Mouse (Mus musculus): ENCODE measurements at regions not wholly inside any gene's neighbourhood (a gene's known extent, or its start where the extent isn't known, plus 50 kb on each side); places are given as distances from the start of the nearest gene placed in this dataset.

- no peak overlapping the region for H3K9ac ChIP-seq (replicated peaks; ENCODE audit: low read length)
- 88% methylated on average over 1 of the region's 1 CpGs for WGBS
- no peak overlapping the region for H3K4me2 ChIP-seq (ENCODE audit: low read length)
- no peak overlapping the region for H3K27ac ChIP-seq (replicated peaks; ENCODE audit: low read depth, low read length)
- H3K9me3 ChIP-seq (ENCODE audit: control insufficient read depth, low read length) = no peaks in the 10 kb centered on the region
- no peak for DNase-seq
- H3K4me1 ChIP-seq (ENCODE audit: control insufficient read depth, insufficient read depth, low read length) = no peaks in the 10 kb centered on the region
- ATAC-seq (ENCODE audit: low FRiP score, low TSS enrichment) = no peak
- H3K27me3 ChIP-seq (ENCODE audit: control insufficient read depth, insufficient read depth, low read length) = no peaks in the 10 kb centered on the region
- H3K36me3 ChIP-seq (ENCODE audit: control insufficient read depth, insufficient read depth, low read length) = no peaks in the 10 kb centered on the region
- no peak overlapping the region for H3K4me3 ChIP-seq (replicated peaks; ENCODE audit: low read depth, low read length)
Measured at GRCm38 (mm10) chr3:22979896-22980890, 903.7 kb downstream of the Tbl1xr1 start.

GRCm38 (mm10) chr3:22982430-22982829 lies 906.0 kb downstream of the Tbl1xr1 start:
- Histone ChIP-seq H3K4me1 (ENCODE audit: control insufficient read depth, insufficient read depth, low read length) (no peaks in the 10 kb centered on the region), H3K9me3 (ENCODE audit: control insufficient read depth, low read length) (no peaks in the 10 kb centered on the region)
- ATAC-seq (ENCODE audit: low FRiP score, low TSS enrichment) = no peak

GRCm38 (mm10) chr3:22990136-22990820 lies 913.8 kb downstream of the Tbl1xr1 start:
- Histone ChIP-seq H3K4me2 (ENCODE audit: low read length) (no peak overlapping the region), H3K27me3 (ENCODE audit: control insufficient read depth, insufficient read depth, low read length) (no peaks in the 10 kb centered on the region), H3K9ac (replicated peaks; ENCODE audit: low read length) (no peak overlapping the region), H3K27ac (replicated peaks; ENCODE audit: low read depth, low read length) (no peak overlapping the region), H3K4me3 (replicated peaks; ENCODE audit: low read depth, low read length) (no peak overlapping the region), H3K4me1 (ENCODE audit: control insufficient read depth, insufficient read depth, low read length) (no peaks in the 10 kb centered on the region), H3K9me3 (ENCODE audit: control insufficient read depth, low read length) (no peaks in the 10 kb centered on the region), H3K36me3 (ENCODE audit: control insufficient read depth, insufficient read depth, low read length) (no peaks in the 10 kb centered on the region)
- DNase-seq = no peak
- 74% methylated on average over 3 of the region's 3 CpGs for WGBS
- ATAC-seq (ENCODE audit: low FRiP score, low TSS enrichment) = no peak

More at GRCm38 (mm10) chr3:22982430-22982829, 906.0 kb downstream of the Tbl1xr1 start:
- Histone ChIP-seq H3K36me3 (ENCODE audit: control insufficient read depth, insufficient read depth, low read length) (no peaks in the 10 kb centered on the region), H3K4me2 (ENCODE audit: low read length) (no peak overlapping the region), H3K27me3 (ENCODE audit: control insufficient read depth, insufficient read depth, low read length) (no peaks in the 10 kb centered on the region), H3K4me3 (replicated peaks; ENCODE audit: low read depth, low read length) (no peak overlapping the region), H3K27ac (replicated peaks; ENCODE audit: low read depth, low read length) (no peak overlapping the region), H3K9ac (replicated peaks; ENCODE audit: low read length) (no peak overlapping the region)
- DNase-seq = no peak

- H3K9me3 ChIP-seq (ENCODE audit: control insufficient read depth, low read length) = no peaks in the 10 kb centered on the region
- no peaks in the 10 kb centered on the region for H3K4me1 ChIP-seq (ENCODE audit: control insufficient read depth, insufficient read depth, low read length)
- DNase-seq (peak; percentile 17), ATAC-seq (ENCODE audit: low FRiP score, low TSS enrichment) (no peak)
- H3K36me3 ChIP-seq (ENCODE audit: control insufficient read depth, insufficient read depth, low read length) = no peaks in the 10 kb centered on the region
- 83% methylated on average over 6 of the region's 6 CpGs for WGBS
- no peak overlapping the region for H3K4me2 ChIP-seq (ENCODE audit: low read length)
- H3K4me3 ChIP-seq (replicated peaks; ENCODE audit: low read depth, low read length) = no peak overlapping the region
- no peaks in the 10 kb centered on the region for H3K27me3 ChIP-seq (ENCODE audit: control insufficient read depth, insufficient read depth, low read length)
- H3K9ac ChIP-seq (replicated peaks; ENCODE audit: low read length) = no peak overlapping the region
- no peak overlapping the region for H3K27ac ChIP-seq (replicated peaks; ENCODE audit: low read depth, low read length)
Measured at GRCm38 (mm10) chr3:22995228-22995627, 918.8 kb downstream of the Tbl1xr1 start.

GRCm38 (mm10) chr3:22995833-22996232 lies 919.4 kb downstream of the Tbl1xr1 start:
- Histone ChIP-seq H3K27me3 (ENCODE audit: control insufficient read depth, insufficient read depth, low read length) (no peaks in the 10 kb centered on the region), H3K9me3 (ENCODE audit: control insufficient read depth, low read length) (no peaks in the 10 kb centered on the region), H3K4me1 (ENCODE audit: control insufficient read depth, insufficient read depth, low read length) (no peaks in the 10 kb centered on the region), H3K4me3 (replicated peaks; ENCODE audit: low read depth, low read length) (no peak overlapping the region), H3K36me3 (ENCODE audit: control insufficient read depth, insufficient read depth, low read length) (no peaks in the 10 kb centered on the region), H3K27ac (replicated peaks; ENCODE audit: low read depth, low read length) (no peak overlapping the region), H3K9ac (replicated peaks; ENCODE audit: low read length) (no peak overlapping the region), H3K4me2 (ENCODE audit: low read length) (no peak overlapping the region)
- DNase-seq = no peak
- WGBS = 81% methylated on average over 5 of the region's 5 CpGs
- no peak for ATAC-seq (ENCODE audit: low FRiP score, low TSS enrichment)

GRCm38 (mm10) chr3:23001071-23001470 lies 924.6 kb downstream of the Tbl1xr1 start:
- no peaks in the 10 kb centered on the region for H3K27me3 ChIP-seq (ENCODE audit: control insufficient read depth, insufficient read depth, low read length)
- DNase-seq (no peak), ATAC-seq (ENCODE audit: low FRiP score, low TSS enrichment) (no peak)
- no peaks in the 10 kb centered on the region for H3K4me1 ChIP-seq (ENCODE audit: control insufficient read depth, insufficient read depth, low read length)
- no peak overlapping the region for H3K27ac ChIP-seq (replicated peaks; ENCODE audit: low read depth, low read length)
- WGBS = 85% methylated on average over 3 of the region's 3 CpGs
- H3K4me3 ChIP-seq (replicated peaks; ENCODE audit: low read depth, low read length) = no peak overlapping the region
- no peak overlapping the region for H3K4me2 ChIP-seq (ENCODE audit: low read length)
- H3K36me3 ChIP-seq (ENCODE audit: control insufficient read depth, insufficient read depth, low read length) = no peaks in the 10 kb centered on the region
- H3K9ac ChIP-seq (replicated peaks; ENCODE audit: low read length) = no peak overlapping the region
- no peaks in the 10 kb centered on the region for H3K9me3 ChIP-seq (ENCODE audit: control insufficient read depth, low read length)

- no peak overlapping the region for H3K4me2 ChIP-seq (ENCODE audit: low read length)
- no peak overlapping the region for H3K27ac ChIP-seq (replicated peaks; ENCODE audit: low read depth, low read length)
- WGBS = 87% methylated on average over 2 of the region's 2 CpGs
- no peaks in the 10 kb centered on the region for H3K4me1 ChIP-seq (ENCODE audit: control insufficient read depth, insufficient read depth, low read length)
- H3K9me3 ChIP-seq (ENCODE audit: control insufficient read depth, low read length) = no peaks in the 10 kb centered on the region
- no peak overlapping the region for H3K9ac ChIP-seq (replicated peaks; ENCODE audit: low read length)
- no peaks in the 10 kb centered on the region for H3K27me3 ChIP-seq (ENCODE audit: control insufficient read depth, insufficient read depth, low read length)
- no peak overlapping the region for H3K4me3 ChIP-seq (replicated peaks; ENCODE audit: low read depth, low read length)
- no peak for ATAC-seq (ENCODE audit: low FRiP score, low TSS enrichment)
- H3K36me3 ChIP-seq (ENCODE audit: control insufficient read depth, insufficient read depth, low read length) = no peaks in the 10 kb centered on the region
- no peak for DNase-seq
Measured at GRCm38 (mm10) chr3:23032064-23032463, 955.6 kb downstream of the Tbl1xr1 start.

GRCm38 (mm10) chr3:23063180-23063965 lies 986.9 kb downstream of the Tbl1xr1 start:
- Histone ChIP-seq H3K4me3 (replicated peaks; ENCODE audit: low read depth, low read length) (no peak overlapping the region), H3K4me1 (ENCODE audit: control insufficient read depth, insufficient read depth, low read length) (no peaks in the 10 kb centered on the region), H3K36me3 (ENCODE audit: control insufficient read depth, insufficient read depth, low read length) (no peaks in the 10 kb centered on the region), H3K9ac (replicated peaks; ENCODE audit: low read length) (no peak overlapping the region), H3K4me2 (ENCODE audit: low read length) (no peak overlapping the region), H3K27me3 (ENCODE audit: control insufficient read depth, insufficient read depth, low read length) (no peaks in the 10 kb centered on the region), H3K27ac (replicated peaks; ENCODE audit: low read depth, low read length) (no peak overlapping the region), H3K9me3 (ENCODE audit: control insufficient read depth, low read length) (no peaks in the 10 kb centered on the region)
- ATAC-seq (ENCODE audit: low FRiP score, low TSS enrichment) = no peak
- DNase-seq = peak; percentile 72
- WGBS = 71% methylated on average over 6 of the region's 6 CpGs
